Mouse (Mus musculus): ENCODE data around the gene Csl. TPM values are rescaled to one million over a fixed set of nuclear protein-coding genes. Genes with fewer than 3 reads are reported as not detected.

Gene Csl
- 0.10 and 0.13 TPM in 2 replicates for polyA plus RNA-seq (2016; fragmentation: Nextera tagmentation; extraction: Ambion mirVana)

DNA sequence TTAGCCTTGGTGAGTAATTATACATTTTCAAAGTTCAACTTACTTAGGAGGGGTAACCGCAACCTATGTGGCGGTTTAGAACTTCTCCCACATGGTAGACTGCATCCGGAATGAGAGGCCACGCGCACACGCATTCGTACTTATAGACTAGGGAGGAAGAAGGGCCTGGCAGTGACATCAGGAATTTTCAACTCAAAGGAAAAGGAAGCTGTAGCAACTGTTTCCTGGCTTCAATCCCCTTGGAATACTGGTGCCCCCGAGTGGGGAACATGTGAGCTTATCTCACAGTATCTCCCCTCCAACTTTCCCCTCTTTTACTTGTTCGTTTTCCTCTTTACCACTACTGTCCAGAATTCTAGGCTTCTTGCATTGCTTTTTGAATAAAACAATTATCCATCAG is at the start of gene Csl:
Csl (minus strand) TSS at position 101 of the 400 bp plus-strand sequence.
- Histone ChIP-seq H3K4me2 (replicated peaks) (no peak within 1 kb of the TSS), H3K9me3 (no peaks in the 10 kb centered on the region), H3K4me1 (no peaks in the 10 kb centered on the region), H3K27me3 (replicated peaks) (no peaks in the 10 kb centered on the region), H3K4me3 (no peak within 1 kb of the TSS), H3K9ac (no peak within 1 kb of the TSS), H3K36me3 (no peaks in the 10 kb centered on the region), H3K27ac (no peak within 1 kb of the TSS)
- ATAC-seq (ENCODE audit: low FRiP score, low read depth), result no peak
- 96% methylated on average over 9 of the region's 9 CpGs for WGBS

DNA sequence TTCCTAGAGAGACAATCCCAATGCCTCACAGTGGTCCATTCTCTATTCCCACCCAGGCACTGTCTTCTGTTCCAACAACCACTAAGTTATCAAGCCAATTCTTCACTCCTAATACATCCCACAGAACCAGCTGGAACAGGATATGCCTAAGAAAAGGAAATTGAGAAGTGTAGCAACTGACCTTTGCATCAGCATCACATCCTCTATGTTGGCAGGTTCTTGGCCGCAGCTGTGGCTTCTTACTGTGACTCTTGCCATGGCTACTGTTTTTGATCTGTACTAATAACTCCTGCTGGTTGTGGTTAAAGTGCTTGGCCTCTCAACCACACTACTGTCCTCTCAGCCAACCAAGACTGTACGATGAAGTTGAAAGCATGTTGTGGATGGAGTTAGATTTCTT is 30.0 kb upstream of the Csl start:
- Histone ChIP-seq H3K27ac (no peak overlapping the region), H3K4me1 (no peaks in the 10 kb centered on the region), H3K27me3 (replicated peaks) (no peaks in the 10 kb centered on the region), H3K4me3 (no peak overlapping the region), H3K36me3 (no peaks in the 10 kb centered on the region), H3K9ac (no peak overlapping the region), H3K4me2 (replicated peaks) (no peak overlapping the region), H3K9me3 (no peaks in the 10 kb centered on the region)
- 91% methylated on average over 2 of the region's 2 CpGs for WGBS
- no peak for ATAC-seq (ENCODE audit: low FRiP score, low read depth)

DNA sequence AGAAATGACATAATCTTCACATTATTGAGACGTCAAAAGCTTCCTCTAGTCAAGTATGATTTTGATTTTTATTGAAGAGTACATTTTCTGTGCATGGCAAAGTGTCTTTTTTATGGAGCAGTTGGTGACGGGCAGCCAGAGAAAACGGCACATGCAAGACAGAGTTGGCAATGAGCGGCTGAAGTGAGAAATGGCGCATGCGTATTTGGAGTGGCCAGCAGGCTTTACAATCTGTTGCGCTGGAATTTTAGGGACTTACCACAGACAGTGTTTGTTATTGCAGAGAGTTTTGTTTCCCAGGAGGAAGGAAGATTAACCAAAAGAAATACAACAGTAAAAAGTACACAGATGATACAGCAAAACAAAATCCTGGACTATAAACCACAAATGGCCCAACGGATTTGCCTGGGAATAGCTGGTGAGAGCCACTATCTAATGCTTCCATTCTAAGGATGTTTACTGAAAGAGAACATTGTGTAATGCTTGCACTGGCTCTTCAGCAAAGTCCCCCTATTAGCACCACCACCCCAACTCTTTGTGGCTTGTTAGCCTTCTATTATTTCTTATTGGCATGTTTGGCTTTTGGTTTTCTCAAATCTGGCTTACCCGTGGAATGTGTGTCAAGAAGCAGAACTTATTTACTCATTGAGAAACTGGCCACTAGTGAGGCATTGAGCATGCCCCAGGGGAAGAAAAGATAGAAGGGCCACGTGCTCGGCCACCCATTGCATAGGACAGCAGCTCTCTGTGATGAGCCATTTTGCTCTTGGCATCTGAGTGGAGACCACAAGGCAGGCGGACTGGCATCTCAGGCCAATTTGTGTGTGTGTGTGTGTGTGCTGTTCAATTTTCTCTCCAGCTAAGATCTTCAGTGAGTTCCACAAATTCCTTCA is 15.0 kb upstream of the Csl start:
- ATAC-seq (ENCODE audit: low FRiP score, low read depth), result no peak
- H3K27me3 ChIP-seq (replicated peaks), result no peaks in the 10 kb centered on the region
- no peaks in the 10 kb centered on the region for H3K4me1 ChIP-seq
- H3K27ac ChIP-seq, result no peak overlapping the region
- H3K9ac ChIP-seq, result no peak overlapping the region
- H3K9me3 ChIP-seq, result no peaks in the 10 kb centered on the region
- H3K36me3 ChIP-seq, result no peaks in the 10 kb centered on the region
- H3K4me2 ChIP-seq (replicated peaks), result no peak overlapping the region
- WGBS, result 85% methylated on average over 12 of the region's 12 CpGs
- no peak overlapping the region for H3K4me3 ChIP-seq

DNA sequence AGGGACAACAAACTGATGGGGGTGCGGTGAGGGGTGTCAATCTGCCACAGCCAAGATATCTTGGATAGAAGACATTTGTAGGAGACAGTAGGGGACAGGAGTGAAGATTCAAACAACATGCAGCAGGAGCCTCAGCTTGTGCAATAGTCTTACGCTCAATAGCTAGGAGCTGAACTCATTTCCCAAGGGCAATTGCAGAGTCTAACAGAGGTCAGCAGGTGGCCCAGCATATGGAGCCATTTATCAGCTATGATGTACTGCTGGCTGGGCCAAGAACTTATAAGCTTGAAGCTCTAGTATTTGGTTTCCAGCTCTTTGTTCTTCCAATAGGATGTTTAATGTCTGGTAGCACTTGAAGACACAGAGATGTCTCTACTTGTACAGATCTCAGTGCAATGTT is 9.3 kb downstream of the Csl start:
- WGBS, result 83% methylated on average over 2 of the region's 2 CpGs
- Histone ChIP-seq H3K27me3 (replicated peaks) (no peaks in the 10 kb centered on the region), H3K4me2 (replicated peaks) (no peak overlapping the region), H3K4me1 (no peaks in the 10 kb centered on the region), H3K4me3 (no peak overlapping the region), H3K9me3 (no peaks in the 10 kb centered on the region), H3K36me3 (no peaks in the 10 kb centered on the region), H3K9ac (no peak overlapping the region), H3K27ac (no peak overlapping the region)
- ATAC-seq (ENCODE audit: low FRiP score, low read depth), result no peak

DNA sequence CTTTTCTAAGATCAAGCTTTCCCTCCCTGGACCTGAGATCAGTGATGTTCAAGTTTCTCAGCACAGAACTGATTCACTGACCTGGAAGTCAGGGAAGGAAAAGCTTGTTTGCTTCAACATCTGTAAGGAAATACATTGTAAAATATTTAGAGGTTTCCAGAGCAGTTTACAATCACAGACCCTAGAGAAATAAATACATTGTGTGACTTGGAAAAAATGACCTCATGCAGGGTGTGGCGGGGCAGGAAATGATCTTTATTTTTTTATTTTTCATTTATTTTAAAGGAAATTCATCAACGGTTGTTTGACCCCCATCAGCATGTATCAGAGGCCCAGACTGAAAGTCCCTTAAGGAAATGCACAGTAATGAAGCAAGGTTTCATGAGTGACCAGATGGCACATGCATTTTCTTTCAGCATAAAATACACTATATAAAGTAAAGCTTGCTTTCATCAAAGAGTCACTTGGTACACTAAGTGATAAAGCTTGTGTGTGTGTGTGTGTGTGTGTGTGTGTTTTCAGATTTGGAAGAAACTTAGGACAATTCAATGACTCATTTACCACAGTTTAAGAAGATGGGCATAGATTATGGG is 10.7 kb downstream of the Csl start:
- H3K27ac ChIP-seq, result no peak overlapping the region
- ATAC-seq (ENCODE audit: low FRiP score, low read depth), result no peak
- no peak overlapping the region for H3K4me2 ChIP-seq (replicated peaks)
- WGBS, result 82% methylated on average over 2 of the region's 2 CpGs
- no peaks in the 10 kb centered on the region for H3K36me3 ChIP-seq
- H3K4me3 ChIP-seq, result no peak overlapping the region
- H3K27me3 ChIP-seq (replicated peaks), result no peaks in the 10 kb centered on the region
- H3K9me3 ChIP-seq, result no peaks in the 10 kb centered on the region
- H3K4me1 ChIP-seq, result no peaks in the 10 kb centered on the region
- H3K9ac ChIP-seq, result no peak overlapping the region

DNA sequence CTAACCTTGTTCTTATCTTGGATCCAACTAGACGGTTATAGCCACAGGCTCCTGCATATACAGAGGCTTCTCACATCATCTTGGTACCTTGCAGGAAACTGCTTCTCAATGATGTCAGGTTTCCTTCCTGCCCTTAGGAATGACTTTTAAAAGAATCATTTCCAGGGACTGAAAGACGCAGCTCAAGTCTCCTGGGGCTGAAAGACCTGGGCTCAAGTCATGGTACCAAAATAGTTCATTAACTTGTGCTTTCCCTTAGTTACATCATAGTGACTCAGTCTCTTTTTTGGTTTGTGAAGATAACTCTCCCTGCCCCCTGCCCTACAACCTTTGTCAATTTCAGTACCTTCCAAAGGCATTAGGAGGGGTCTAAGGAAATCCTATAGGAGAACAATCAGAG is 11.4 kb downstream of the Csl start:
- H3K36me3 ChIP-seq, result no peaks in the 10 kb centered on the region
- H3K9ac ChIP-seq, result no peak overlapping the region
- WGBS, result 70% methylated on average over 2 of the region's 2 CpGs
- H3K9me3 ChIP-seq, result no peaks in the 10 kb centered on the region
- ATAC-seq (ENCODE audit: low FRiP score, low read depth), result no peak
- no peak overlapping the region for H3K4me3 ChIP-seq
- H3K4me2 ChIP-seq (replicated peaks), result no peak overlapping the region
- no peak overlapping the region for H3K27ac ChIP-seq
- no peaks in the 10 kb centered on the region for H3K27me3 ChIP-seq (replicated peaks)
- no peaks in the 10 kb centered on the region for H3K4me1 ChIP-seq

DNA sequence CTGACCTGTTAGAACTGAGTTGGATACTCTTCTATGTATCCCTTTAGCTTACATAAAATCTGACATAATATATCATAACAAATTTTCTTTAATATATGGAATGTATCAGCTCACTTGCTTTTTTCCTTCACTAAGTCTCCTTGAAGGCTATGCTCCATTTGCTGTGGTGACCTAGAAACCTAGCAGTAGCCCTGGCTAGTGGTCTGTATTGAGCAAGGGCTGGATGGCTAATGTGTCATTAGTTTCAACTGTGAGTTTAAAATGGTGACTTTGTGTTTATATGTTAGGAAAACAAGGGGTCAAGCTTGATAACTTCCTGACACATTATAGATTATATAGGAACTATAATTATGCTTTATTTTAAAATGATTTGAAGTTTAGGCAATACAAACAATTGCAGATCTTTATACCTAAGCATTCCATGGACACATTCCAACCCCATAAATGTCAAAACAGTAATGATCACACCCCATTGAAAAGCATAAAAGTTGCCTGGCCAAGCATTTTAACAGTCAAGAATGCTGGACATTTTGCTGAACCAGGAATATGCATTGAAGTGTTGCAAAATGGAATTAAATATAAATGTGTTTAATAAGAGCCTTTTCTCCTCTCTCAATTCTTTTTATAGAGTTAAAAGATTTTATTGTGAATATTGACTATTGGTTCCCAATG is 17.7 kb downstream of the Csl start:
- no peak overlapping the region for H3K9ac ChIP-seq
- no peaks in the 10 kb centered on the region for H3K9me3 ChIP-seq
- no peak for ATAC-seq (ENCODE audit: low FRiP score, low read depth)
- no peaks in the 10 kb centered on the region for H3K4me1 ChIP-seq
- no peak overlapping the region for H3K4me3 ChIP-seq
- H3K4me2 ChIP-seq (replicated peaks), result no peak overlapping the region
- no peak overlapping the region for H3K27ac ChIP-seq
- H3K27me3 ChIP-seq (replicated peaks), result no peaks in the 10 kb centered on the region
- H3K36me3 ChIP-seq, result no peaks in the 10 kb centered on the region

DNA sequence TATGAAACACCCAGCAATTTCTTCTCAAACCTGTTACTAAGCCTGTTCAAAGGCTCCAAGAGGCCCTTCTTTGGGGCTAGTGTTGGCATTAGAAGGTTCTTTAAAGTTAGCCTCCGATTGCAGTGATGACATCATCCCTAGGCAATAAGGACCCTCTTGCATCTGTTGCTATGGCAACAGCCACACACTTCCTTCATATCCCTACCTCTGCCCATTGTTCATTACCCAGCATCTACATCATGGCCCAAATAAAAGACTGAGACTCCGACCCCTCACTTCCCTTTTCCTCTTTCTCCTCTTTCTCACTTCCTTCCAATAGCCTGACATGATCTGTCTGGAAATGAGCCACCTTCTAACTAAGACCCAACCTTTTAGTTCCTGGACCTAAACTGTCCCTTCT is 46.3 kb downstream of the Csl start:
- no peak overlapping the region for H3K27ac ChIP-seq
- no peak for ATAC-seq (ENCODE audit: low FRiP score, low read depth)
- H3K36me3 ChIP-seq, result no peaks in the 10 kb centered on the region
- no peak overlapping the region for H3K9ac ChIP-seq
- no peaks in the 10 kb centered on the region for H3K4me1 ChIP-seq
- no peaks in the 10 kb centered on the region for H3K9me3 ChIP-seq
- WGBS, result 62% methylated on average over 2 of the region's 2 CpGs
- no peaks in the 10 kb centered on the region for H3K27me3 ChIP-seq (replicated peaks)
- H3K4me2 ChIP-seq (replicated peaks), result no peak overlapping the region
- no peak overlapping the region for H3K4me3 ChIP-seq

DNA sequence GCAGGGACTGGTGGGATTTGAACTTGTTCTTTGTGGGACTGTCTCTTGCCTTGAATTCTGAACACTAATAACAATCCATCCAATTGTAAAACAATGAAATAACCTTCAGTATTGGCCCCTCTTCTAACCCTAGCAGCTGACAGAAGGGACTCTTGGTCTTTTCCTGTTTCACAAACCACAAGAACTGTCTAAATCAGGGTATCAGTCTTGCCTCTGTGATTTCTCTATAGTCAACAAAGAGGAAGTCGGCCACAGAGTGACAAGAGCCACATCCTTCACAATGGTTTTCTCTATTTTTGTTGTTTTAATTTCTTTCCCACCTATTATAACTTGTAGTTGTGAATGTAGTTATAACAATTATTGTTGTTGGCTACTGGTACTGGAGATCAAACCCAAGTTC is 47.9 kb downstream of the Csl start:
- 83% methylated on average over 1 of the region's 1 CpGs for WGBS
- Histone ChIP-seq H3K4me2 (replicated peaks) (no peak overlapping the region), H3K27ac (no peak overlapping the region), H3K27me3 (replicated peaks) (no peaks in the 10 kb centered on the region), H3K4me3 (no peak overlapping the region), H3K36me3 (no peaks in the 10 kb centered on the region), H3K9me3 (no peaks in the 10 kb centered on the region), H3K4me1 (no peaks in the 10 kb centered on the region), H3K9ac (no peak overlapping the region)
- no peak for ATAC-seq (ENCODE audit: low FRiP score, low read depth)
